Mouse (Mus musculus) hindbrain, embryonic 10.5 days (tissue): ENCODE measurements at regions not wholly inside any gene's neighbourhood (a gene's known extent, or its start where the extent isn't known, plus 50 kb on each side); places are given as distances from the start of the nearest gene placed in this dataset.
A peak's percentile ranks its signal among the peaks of the same experiment; 100 is the strongest.

ENCODE experiments used
- DNase-seq: peaks from one replicate; pipeline ENCODE4 v3.0.0-alpha.2; 2017; ENCODE audit warnings: low spot score
- H3K27ac ChIP-seq: fragments of 300-500 bp; sonication (generic); 2 replicates; pipeline ENCODE4 v1.5.1; 2016; ENCODE audit warnings: mild to moderate bottlenecking, moderate library complexity
- H3K27me3 ChIP-seq: fragments of 300-500 bp; sonication (generic); 2 replicates; pipeline ENCODE4 v1.6.1; 2016; ENCODE audit warnings: mild to moderate bottlenecking; ENCODE audit not compliant: poor library complexity, insufficient read depth, severe bottlenecking
- H3K36me3 ChIP-seq: fragments of 300-500 bp; sonication (generic); 2 replicates; pipeline ENCODE4 v1.6.1; 2016; ENCODE audit warnings: mild to moderate bottlenecking, moderate library complexity
- H3K4me1 ChIP-seq: fragments of 300-500 bp; sonication (generic); replicated peaks from 2 replicates; pipeline ENCODE4 v1.6.1; 2016; ENCODE audit warnings: mild to moderate bottlenecking
- H3K4me3 ChIP-seq: fragments of 300-500 bp; sonication (generic); 2 replicates; pipeline ENCODE4 v1.5.1; 2016; ENCODE audit warnings: mild to moderate bottlenecking, moderate library complexity
- H3K9me3 ChIP-seq: fragments of 300-500 bp; sonication (generic); 2 replicates; pipeline ENCODE4 v1.6.1; 2016; ENCODE audit warnings: mild to moderate bottlenecking, moderate library complexity
- WGBS: fragments of 180-500 bp; shearing (Covaris S2); methylation state at CpG from one replicate; pipeline ENCODE4 v1.1.7; 2016; 5-methylcytosine and 5-hydroxymethylcytosine counted together

GRCm38 (mm10) chr6:12244151-12244550, 336.5 kb downstream of the Phf14 start:
- H3K27me3 ChIP-seq: no peaks in the 10 kb centered on the region
- H3K4me1 ChIP-seq: no peaks in the 10 kb centered on the region
- no peaks in the 10 kb centered on the region for H3K36me3 ChIP-seq
- H3K4me3 ChIP-seq: no peak overlapping the region
- WGBS: 25% methylated on average over 1 of the region's 1 CpGs
- no peaks in the 10 kb centered on the region for H3K9me3 ChIP-seq
- no peak for DNase-seq
- H3K27ac ChIP-seq: no peak overlapping the region

GRCm38 (mm10) chr6:12247975-12248374, 340.4 kb downstream of the Phf14 start:
- no peak for DNase-seq
- Histone ChIP-seq H3K36me3 (no peaks in the 10 kb centered on the region), H3K27me3 (no peaks in the 10 kb centered on the region), H3K9me3 (no peaks in the 10 kb centered on the region), H3K4me1 (no peaks in the 10 kb centered on the region), H3K27ac (no peak overlapping the region), H3K4me3 (no peak overlapping the region)

GRCm38 (mm10) chr6:12248599-12248998, 341.0 kb downstream of the Phf14 start:
- Histone ChIP-seq H3K9me3 (no peaks in the 10 kb centered on the region), H3K36me3 (no peaks in the 10 kb centered on the region), H3K27ac (no peak overlapping the region), H3K27me3 (no peaks in the 10 kb centered on the region), H3K4me3 (no peak overlapping the region), H3K4me1 (no peaks in the 10 kb centered on the region)
- no peak for DNase-seq
- 79% methylated on average over 4 of the region's 4 CpGs for WGBS

- no peaks in the 10 kb centered on the region for H3K27me3 ChIP-seq
- H3K27ac ChIP-seq: no peak overlapping the region
- no peak for DNase-seq
- H3K4me3 ChIP-seq: no peak overlapping the region
- H3K9me3 ChIP-seq: no peaks in the 10 kb centered on the region
- WGBS: 94% methylated on average over 3 of the region's 3 CpGs
- H3K36me3 ChIP-seq: no peaks in the 10 kb centered on the region
- H3K4me1 ChIP-seq: peaks cover 26% of the 10 kb centered on the region
Observed at GRCm38 (mm10) chr6:12254507-12254906, 346.9 kb downstream of the Phf14 start.

GRCm38 (mm10) chr6:12255434-12255833, 347.8 kb downstream of the Phf14 start:
- Histone ChIP-seq H3K9me3 (no peaks in the 10 kb centered on the region), H3K4me1 (peaks cover 36% of the 10 kb centered on the region), H3K36me3 (no peaks in the 10 kb centered on the region), H3K27me3 (no peaks in the 10 kb centered on the region), H3K4me3 (no peak overlapping the region), H3K27ac (no peak overlapping the region)
- DNase-seq: peak; percentile 22
- 36% methylated on average over 1 of the region's 1 CpGs for WGBS

- WGBS: 31% methylated on average over 3 of the region's 3 CpGs
- no peaks in the 10 kb centered on the region for H3K36me3 ChIP-seq
- peak; percentile 50 for DNase-seq
- peak overlapping the region; percentile 75 for H3K27ac ChIP-seq
- no peak overlapping the region for H3K4me3 ChIP-seq
- no peaks in the 10 kb centered on the region for H3K9me3 ChIP-seq
- H3K27me3 ChIP-seq: no peaks in the 10 kb centered on the region
- H3K4me1 ChIP-seq: peaks cover 37% of the 10 kb centered on the region
Observed at GRCm38 (mm10) chr6:12258273-12258672, 350.7 kb downstream of the Phf14 start.

- Histone ChIP-seq H3K27ac (peak overlapping the region; percentile 75), H3K9me3 (no peaks in the 10 kb centered on the region), H3K4me3 (peak overlapping the region; percentile 35), H3K27me3 (no peaks in the 10 kb centered on the region), H3K36me3 (no peaks in the 10 kb centered on the region), H3K4me1 (peaks cover 37% of the 10 kb centered on the region)
- DNase-seq: peak; percentile 60
- WGBS: 23% methylated on average over 7 of the region's 7 CpGs
Observed at GRCm38 (mm10) chr6:12258940-12259481, 351.4 kb downstream of the Phf14 start.

- WGBS: 39% methylated on average over 8 of the region's 8 CpGs
- H3K27me3 ChIP-seq: no peaks in the 10 kb centered on the region
- H3K36me3 ChIP-seq: no peaks in the 10 kb centered on the region
- peaks cover 37% of the 10 kb centered on the region for H3K4me1 ChIP-seq
- H3K9me3 ChIP-seq: no peaks in the 10 kb centered on the region
- H3K4me3 ChIP-seq: peak overlapping the region; percentile 35
- DNase-seq: no peak
- H3K27ac ChIP-seq: peak overlapping the region; percentile 75
Observed at GRCm38 (mm10) chr6:12259629-12260028, 352.0 kb downstream of the Phf14 start.

GRCm38 (mm10) chr6:12260325-12261076, 352.9 kb downstream of the Phf14 start:
- no peaks in the 10 kb centered on the region for H3K9me3 ChIP-seq
- H3K4me3 ChIP-seq: no peak overlapping the region
- peak; percentile 33 for DNase-seq
- peaks cover 37% of the 10 kb centered on the region for H3K4me1 ChIP-seq
- no peaks in the 10 kb centered on the region for H3K36me3 ChIP-seq
- 37% methylated on average over 9 of the region's 9 CpGs for WGBS
- H3K27me3 ChIP-seq: no peaks in the 10 kb centered on the region
- H3K27ac ChIP-seq: peak overlapping the region; percentile 76; the same call in 1 of the 2 replicates
